Mouse (Mus musculus) liver, postnatal 0 days (tissue): ENCODE measurements at regions not wholly inside any gene's neighbourhood (a gene's known extent, or its start where the extent isn't known, plus 50 kb on each side); places are given as distances from the start of the nearest gene placed in this dataset.

Experiments used
- CTCF ChIP-seq: sonication (generic); IDR thresholded peaks from 2 replicates; pipeline ENCODE4 v1.5.1; 2016; ENCODE audit warnings: antibody characterized with exemption, low read depth
- EP300 ChIP-seq: IDR thresholded peaks from 2 replicates; pipeline ENCODE4 v1.6.1; 2016; ENCODE audit warnings: antibody characterized with exemption, low read depth, mild to moderate bottlenecking

DNA sequence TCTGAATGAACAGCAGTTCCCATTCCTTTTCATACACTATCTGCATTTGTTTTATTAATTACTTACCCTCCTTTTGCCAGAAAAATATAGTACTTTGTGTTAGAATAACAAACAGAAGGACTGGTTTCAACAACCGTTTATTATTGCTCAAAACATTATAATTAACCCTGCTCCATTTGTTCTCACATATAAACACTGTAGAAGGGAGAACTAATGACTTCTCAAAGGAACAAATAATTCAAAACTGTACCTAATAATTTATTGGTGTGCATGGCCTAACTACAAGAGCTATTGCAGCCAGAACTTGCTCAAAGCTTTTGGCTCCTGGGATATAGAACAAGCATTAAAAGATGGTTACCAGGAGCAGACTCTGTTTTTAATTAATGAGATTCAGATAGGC is 192.1 kb downstream of the Sucnr1 start:
- no peak for TF ChIP-seq CTCF
- TF ChIP-seq EP300, result no peak
